Mouse (Mus musculus) small intestine, adult 2 months (tissue): Measurements from ENCODE around the gene Gm853.

ENCODE experiments used
- CTCF ChIP-seq: fragments of 200-500 bp; IDR thresholded peaks from 2 replicates; pipeline ENCODE4 v1.5.1; 2012; ENCODE audit warnings: low read depth, mild to moderate bottlenecking, control low read depth, inconsistent platforms, low read length, moderate library complexity, mixed read lengths; ENCODE audit not compliant: insufficient replicate concordance, insufficient read length; ENCODE audit errors: extremely low read depth
- POLR2A ChIP-seq: fragments of 200-500 bp; IDR thresholded peaks from 2 replicates; pipeline ENCODE4 v1.6.1; 2012; ENCODE audit warnings: low read depth, mild to moderate bottlenecking, control low read depth, inconsistent platforms, low read length, moderate library complexity

DNA sequence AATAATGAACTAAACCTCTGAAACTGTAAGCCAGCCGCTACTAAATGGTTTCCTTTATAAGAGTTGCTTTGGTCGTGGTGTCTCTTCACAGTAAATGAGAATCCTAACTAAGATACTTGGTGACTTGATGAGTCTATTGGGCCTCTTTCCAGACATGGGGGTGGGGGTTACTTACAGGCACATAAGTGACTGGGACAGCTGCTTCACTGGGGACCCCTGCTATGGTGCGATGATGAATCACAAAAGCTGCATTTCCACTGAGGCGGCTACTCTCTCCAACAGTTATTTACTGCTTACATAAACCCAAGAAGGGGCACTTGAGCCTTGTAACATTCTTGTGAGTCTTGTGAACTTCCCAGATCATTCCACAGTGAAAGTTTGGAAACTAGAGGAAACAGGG is 15.4 kb upstream of the Gm853 start:
- TF ChIP-seq CTCF (no peak), POLR2A (no peak)
